Mouse (Mus musculus): ENCODE results near the gene S100a13. TPM values are rescaled to one million over a fixed set of nuclear protein-coding genes. Genes with fewer than 3 reads are reported as not detected.
A peak's percentile ranks its signal among the peaks of the same experiment; 100 is the strongest.

S100a13 gene
- polyA plus RNA-seq, 1 experiment from 2014 or later = 9.5 TPM

DNA sequence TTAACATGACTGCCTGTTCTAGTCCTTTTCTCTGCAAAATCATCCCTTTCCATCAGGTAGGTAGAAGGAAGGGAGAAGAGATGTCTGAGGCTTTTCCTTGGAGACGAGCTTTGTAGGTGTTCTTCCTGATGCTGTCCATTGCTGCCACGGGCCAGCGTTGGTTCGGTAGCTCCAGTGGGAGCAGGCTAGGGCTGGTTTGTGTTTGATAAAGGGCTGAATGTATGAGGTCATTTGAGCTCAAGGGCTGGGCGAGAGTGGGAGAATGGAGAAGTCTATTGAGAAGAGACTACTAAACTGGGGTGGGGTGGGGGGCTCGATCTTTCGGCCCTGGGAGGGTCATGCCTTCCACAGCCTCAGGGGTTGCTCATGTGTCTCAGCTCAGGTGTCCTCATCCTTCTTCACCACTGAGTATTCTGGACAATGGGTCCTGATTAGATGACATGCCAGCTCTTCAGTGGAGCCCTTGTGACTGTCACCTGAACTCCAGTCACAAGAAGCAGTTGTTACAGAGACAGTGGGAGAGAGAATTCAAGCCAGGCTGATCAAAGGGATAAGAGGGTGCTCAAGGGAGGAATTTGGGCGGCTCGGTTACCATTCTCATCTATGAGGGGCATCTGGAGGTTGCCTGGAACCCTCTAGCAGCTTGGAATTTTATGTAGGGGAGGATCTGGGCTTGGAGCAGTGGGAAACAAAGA, 1.1 kb upstream of the S100a13 start:
- peaks cover 28% of the 10 kb centered on the region for H3K4me1 ChIP-seq
- no peaks in the 10 kb centered on the region for H3K36me3 ChIP-seq
- WGBS = 79% methylated on average over 9 of the region's 9 CpGs
- DNase-seq (ENCODE audit: low spot score) = no peak
- H3K27ac ChIP-seq (replicated peaks) = no peak overlapping the region
- peaks cover 54% of the 10 kb centered on the region for H3K27me3 ChIP-seq (ENCODE audit: low read depth, poor library complexity, severe bottlenecking)
- H3K4me3 ChIP-seq = no peak overlapping the region
- no peaks in the 10 kb centered on the region for H3K9me3 ChIP-seq (replicated peaks)

GRCm38 (mm10) chr3:90514691-90515090, 456 bp downstream of the S100a13 start:
- peaks cover 24% of the 10 kb centered on the region for H3K4me1 ChIP-seq
- H3K9me3 ChIP-seq (replicated peaks) = no peaks in the 10 kb centered on the region
- under 1% methylated on average over 10 of the region's 10 CpGs for WGBS
- peak; percentile 73 for DNase-seq (ENCODE audit: low spot score)
- peak overlapping the region; percentile 49; the same call in 1 of the 2 replicates for H3K27ac ChIP-seq (replicated peaks)
- H3K27me3 ChIP-seq (ENCODE audit: low read depth, poor library complexity, severe bottlenecking) = peaks cover 54% of the 10 kb centered on the region
- H3K4me3 ChIP-seq = peak overlapping the region; percentile 57
- H3K36me3 ChIP-seq = no peaks in the 10 kb centered on the region

- Histone ChIP-seq H3K4me3 (peak overlapping the region; percentile 57), H3K27ac (replicated peaks) (no peak overlapping the region), H3K27me3 (ENCODE audit: low read depth, poor library complexity, severe bottlenecking) (peaks cover 54% of the 10 kb centered on the region), H3K4me1 (peaks cover 23% of the 10 kb centered on the region), H3K9me3 (replicated peaks) (no peaks in the 10 kb centered on the region), H3K36me3 (no peaks in the 10 kb centered on the region)
- DNase-seq (ENCODE audit: low spot score) = no peak
- WGBS = 57% methylated on average over 1 of the region's 1 CpGs
These were observed 1.0 kb downstream of the S100a13 start for GRCm38 (mm10) chr3:90515242-90515641.

DNA sequence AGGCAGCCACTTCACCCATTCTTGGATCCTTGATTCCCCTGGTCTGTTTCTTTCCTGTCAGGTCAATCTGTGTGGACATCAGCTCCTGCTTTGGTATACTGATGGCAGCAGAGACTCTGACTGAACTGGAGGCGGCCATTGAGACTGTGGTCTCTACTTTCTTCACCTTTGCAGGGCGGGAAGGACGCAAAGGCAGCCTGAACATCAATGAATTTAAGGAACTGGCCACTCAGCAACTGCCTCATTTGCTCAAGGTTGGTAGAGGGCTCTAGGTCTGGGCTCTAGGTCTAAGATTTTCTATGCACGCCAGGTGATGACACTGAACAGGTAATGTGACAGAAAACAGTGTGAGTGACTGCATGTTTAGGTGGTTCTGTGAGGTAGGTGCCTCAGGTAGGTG, 1.6 kb downstream of the S100a13 start:
- 87% methylated on average over 4 of the region's 4 CpGs for WGBS
- H3K36me3 ChIP-seq = no peaks in the 10 kb centered on the region
- peaks cover 54% of the 10 kb centered on the region for H3K27me3 ChIP-seq (ENCODE audit: low read depth, poor library complexity, severe bottlenecking)
- no peak for DNase-seq (ENCODE audit: low spot score)
- H3K27ac ChIP-seq (replicated peaks) = no peak overlapping the region
- H3K4me3 ChIP-seq = no peak overlapping the region
- H3K4me1 ChIP-seq = peaks cover 23% of the 10 kb centered on the region
- H3K9me3 ChIP-seq (replicated peaks) = no peaks in the 10 kb centered on the region

DNA sequence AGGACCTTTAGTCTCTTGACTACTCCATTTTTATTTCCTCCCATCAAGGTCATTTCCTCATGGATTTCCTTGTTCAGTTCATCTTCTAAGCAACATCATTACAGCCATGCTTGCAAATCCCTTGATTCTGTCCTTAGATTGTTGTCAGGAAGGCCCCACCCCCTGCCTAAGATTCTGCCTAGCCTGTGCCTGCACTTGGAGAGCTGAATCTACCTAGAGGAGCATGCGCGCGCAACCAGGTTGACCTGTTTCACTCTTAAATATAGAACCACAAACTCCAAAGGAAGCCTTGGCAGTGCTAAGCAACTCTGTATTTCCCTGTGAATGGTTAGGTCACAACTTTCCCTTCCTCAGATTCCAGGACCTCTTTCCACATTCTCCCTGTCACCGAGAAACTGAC, 3.5 kb downstream of the S100a13 start:
- Histone ChIP-seq H3K9me3 (replicated peaks) (no peaks in the 10 kb centered on the region), H3K27ac (replicated peaks) (no peak overlapping the region), H3K36me3 (no peaks in the 10 kb centered on the region), H3K4me3 (no peak overlapping the region), H3K4me1 (peaks cover 23% of the 10 kb centered on the region), H3K27me3 (ENCODE audit: low read depth, poor library complexity, severe bottlenecking) (peaks cover 37% of the 10 kb centered on the region)
- WGBS = 87% methylated on average over 4 of the region's 4 CpGs
- no peak for DNase-seq (ENCODE audit: low spot score)

DNA sequence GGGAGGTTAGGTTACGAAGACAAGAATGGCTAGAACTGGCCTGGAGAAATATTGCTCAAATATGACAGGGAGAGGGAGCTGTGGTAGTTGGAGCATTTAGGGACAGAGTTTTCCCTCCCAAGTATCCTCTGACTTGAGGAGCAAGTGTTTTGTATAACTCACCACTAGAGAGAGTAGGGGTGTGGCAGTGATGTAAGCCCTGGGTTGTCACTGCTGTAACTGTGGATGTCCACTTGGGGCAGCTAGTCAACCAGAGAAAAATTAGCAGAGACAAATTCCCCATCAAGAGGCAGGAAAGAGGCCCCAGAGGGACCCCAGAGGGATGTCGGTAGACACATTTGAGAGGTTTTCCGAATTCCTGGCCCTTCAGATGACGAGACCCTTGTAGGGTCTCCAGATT, 11.2 kb downstream of the S100a13 start:
- DNase-seq (ENCODE audit: low spot score) = no peak
- H3K4me3 ChIP-seq = no peak overlapping the region
- H3K27ac ChIP-seq (replicated peaks) = no peak overlapping the region
- no peaks in the 10 kb centered on the region for H3K9me3 ChIP-seq (replicated peaks)
- H3K36me3 ChIP-seq = no peaks in the 10 kb centered on the region
- H3K27me3 ChIP-seq (ENCODE audit: low read depth, poor library complexity, severe bottlenecking) = no peaks in the 10 kb centered on the region
- WGBS = 66% methylated on average over 4 of the region's 4 CpGs
- H3K4me1 ChIP-seq = no peaks in the 10 kb centered on the region

- DNase-seq (ENCODE audit: low spot score) = no peak
- Histone ChIP-seq H3K27me3 (ENCODE audit: low read depth, poor library complexity, severe bottlenecking) (no peaks in the 10 kb centered on the region), H3K27ac (replicated peaks) (no peak overlapping the region), H3K4me1 (no peaks in the 10 kb centered on the region), H3K9me3 (replicated peaks) (no peaks in the 10 kb centered on the region), H3K4me3 (no peak overlapping the region), H3K36me3 (no peaks in the 10 kb centered on the region)
- WGBS = 75% methylated on average over 2 of the region's 2 CpGs
These were observed 11.8 kb downstream of the S100a13 start for GRCm38 (mm10) chr3:90526076-90526475.

GRCm38 (mm10) chr3:90526580-90526979, 12.3 kb downstream of the S100a13 start, which contains the start of gene S100a14:
Gene S100a14, plus strand, starts transcription at chr3:90526856.
- Histone ChIP-seq H3K9me3 (replicated peaks) (no peaks in the 10 kb centered on the region), H3K27me3 (ENCODE audit: low read depth, poor library complexity, severe bottlenecking) (no peaks in the 10 kb centered on the region), H3K4me1 (no peaks in the 10 kb centered on the region), H3K27ac (replicated peaks) (no peak within 1 kb of the TSS), H3K36me3 (no peaks in the 10 kb centered on the region), H3K4me3 (no peak within 1 kb of the TSS)
- no peak for DNase-seq (ENCODE audit: low spot score)
- WGBS = 86% methylated on average over 5 of the region's 5 CpGs

- WGBS = 85% methylated on average over 7 of the region's 7 CpGs
- no peak for DNase-seq (ENCODE audit: low spot score)
- H3K4me3 ChIP-seq = no peak overlapping the region
- no peaks in the 10 kb centered on the region for H3K4me1 ChIP-seq
- H3K27me3 ChIP-seq (ENCODE audit: low read depth, poor library complexity, severe bottlenecking) = no peaks in the 10 kb centered on the region
- no peaks in the 10 kb centered on the region for H3K36me3 ChIP-seq
- H3K9me3 ChIP-seq (replicated peaks) = no peaks in the 10 kb centered on the region
- no peak overlapping the region for H3K27ac ChIP-seq (replicated peaks)
These were observed 13.1 kb downstream of the S100a13 start for GRCm38 (mm10) chr3:90527291-90527873.

DNA sequence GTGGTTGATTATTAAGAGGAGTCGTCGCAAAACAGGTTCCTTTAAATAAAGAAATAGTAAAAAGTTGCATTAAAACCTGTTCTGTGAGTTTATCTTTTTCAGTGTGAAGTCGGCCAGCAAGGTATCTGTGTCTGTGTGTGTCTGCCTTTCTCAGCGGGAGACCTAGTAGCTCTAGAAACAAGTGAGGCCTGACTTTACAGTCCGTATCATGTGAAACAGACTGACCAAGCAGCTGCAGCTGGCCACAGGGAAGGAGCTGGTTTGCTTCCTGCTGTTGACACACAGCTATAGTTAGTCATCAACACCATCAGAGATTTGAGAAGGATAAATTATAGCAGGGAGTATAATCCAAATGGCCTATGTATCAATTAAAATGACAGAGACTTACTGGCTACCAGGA, 17.5 kb downstream of the S100a13 start:
- H3K27ac ChIP-seq (replicated peaks) = no peak overlapping the region
- H3K9me3 ChIP-seq (replicated peaks) = no peaks in the 10 kb centered on the region
- H3K27me3 ChIP-seq (ENCODE audit: low read depth, poor library complexity, severe bottlenecking) = no peaks in the 10 kb centered on the region
- no peak overlapping the region for H3K4me3 ChIP-seq
- no peak for DNase-seq (ENCODE audit: low spot score)
- H3K4me1 ChIP-seq = no peaks in the 10 kb centered on the region
- WGBS = 76% methylated on average over 5 of the region's 5 CpGs
- H3K36me3 ChIP-seq = no peaks in the 10 kb centered on the region

DNA sequence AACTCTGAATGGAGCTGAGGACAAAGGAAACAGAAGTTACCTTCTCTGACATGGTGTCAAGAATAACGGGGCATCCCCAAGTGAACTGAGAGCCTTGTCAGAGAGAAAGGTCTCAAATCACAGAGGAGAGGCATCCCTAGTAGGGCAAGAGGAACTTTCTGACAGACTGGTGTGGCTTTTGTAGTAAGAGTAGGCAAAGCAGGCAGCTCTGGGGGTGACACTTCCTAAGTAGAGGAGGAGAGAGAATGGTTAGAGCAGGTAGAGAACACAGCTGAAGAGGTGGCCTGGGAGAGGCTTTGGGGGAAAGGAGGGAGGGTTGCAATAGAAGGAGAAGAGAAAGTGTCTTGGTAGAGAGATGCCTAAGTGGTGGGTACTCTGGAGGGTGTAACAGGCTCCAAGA, 21.2 kb downstream of the S100a13 start:
- no peak for DNase-seq (ENCODE audit: low spot score)
- H3K4me1 ChIP-seq = no peaks in the 10 kb centered on the region
- no peaks in the 10 kb centered on the region for H3K27me3 ChIP-seq (ENCODE audit: low read depth, poor library complexity, severe bottlenecking)
- no peak overlapping the region for H3K27ac ChIP-seq (replicated peaks)
- WGBS = 81% methylated on average over 1 of the region's 1 CpGs
- no peak overlapping the region for H3K4me3 ChIP-seq
- no peaks in the 10 kb centered on the region for H3K9me3 ChIP-seq (replicated peaks)
- no peaks in the 10 kb centered on the region for H3K36me3 ChIP-seq

GRCm38 (mm10) chr3:90537141-90537904, 23.1 kb downstream of the S100a13 start, which contains the start of gene S100a16:
Gene S100a16, plus strand, starts transcription at chr3:90537254.
- DNase-seq (ENCODE audit: low spot score) = no peak
- H3K36me3 ChIP-seq = no peaks in the 10 kb centered on the region
- WGBS = 45% methylated on average over 10 of the region's 10 CpGs
- H3K27me3 ChIP-seq (ENCODE audit: low read depth, poor library complexity, severe bottlenecking) = no peaks in the 10 kb centered on the region
- H3K9me3 ChIP-seq (replicated peaks) = no peaks in the 10 kb centered on the region
- peaks cover 17% of the 10 kb centered on the region for H3K4me1 ChIP-seq
- H3K4me3 ChIP-seq = no peak within 1 kb of the TSS
- H3K27ac ChIP-seq (replicated peaks) = no peak within 1 kb of the TSS

- Histone ChIP-seq H3K27me3 (ENCODE audit: low read depth, poor library complexity, severe bottlenecking) (no peaks in the 10 kb centered on the region), H3K4me3 (no peak overlapping the region), H3K27ac (replicated peaks) (no peak overlapping the region), H3K4me1 (peaks cover 21% of the 10 kb centered on the region), H3K36me3 (no peaks in the 10 kb centered on the region), H3K9me3 (replicated peaks) (no peaks in the 10 kb centered on the region)
- 80% methylated on average over 5 of the region's 5 CpGs for WGBS
- no peak for DNase-seq (ENCODE audit: low spot score)
These were observed 23.7 kb downstream of the S100a13 start for GRCm38 (mm10) chr3:90537905-90538296.
